Mouse (Mus musculus) liver, embryonic 14.5 days (tissue): ENCODE measurements around the gene Mab21l1. TPM values are rescaled to one million over a fixed set of nuclear protein-coding genes. Genes with fewer than 3 reads are reported as not detected.

ENCODE experiments used
- ATAC-seq: fragments of 200-750 bp; cut with Nextera tagmentation; 2 replicates; pipeline ENCODE4 v1.8.0; 2017; ENCODE audit warnings: moderate number of reproducible peaks, mild to moderate bottlenecking, moderate library complexity; ENCODE audit not compliant: insufficient read depth
- DNase-seq, 3 experiments: peaks; one replicate each; pipeline ENCODE4 v3.0.0-alpha.2; 2012 to 2013; ENCODE audit warnings: low read depth in 3 of 3, low spot score in 3 of 3
- H3K27ac ChIP-seq: fragments of 300-500 bp; sonication (generic); 2 replicates; pipeline ENCODE4 v1.5.1; 2014; ENCODE audit warnings: moderate library complexity, mild to moderate bottlenecking, control low read depth, inconsistent platforms
- H3K27me3 ChIP-seq: fragments of 300-500 bp; sonication (generic); 2 replicates; pipeline ENCODE4 v1.6.1; 2014; ENCODE audit warnings: mild to moderate bottlenecking, low read length, moderate library complexity; ENCODE audit not compliant: control insufficient read depth, insufficient read depth
- H3K36me3 ChIP-seq: fragments of 300-500 bp; sonication (generic); replicated peaks from 2 replicates; pipeline ENCODE4 v1.6.1; 2014; ENCODE audit warnings: low read depth; ENCODE audit not compliant: control insufficient read depth, insufficient read depth
- H3K4me1 ChIP-seq, 2 experiments: fragments of 200-500 bp in 1 of 2; fragments of 300-500 bp in 1 of 2; sonication (generic) in 1 of 2; replicated peaks; 2 replicates each; pipeline ENCODE4 v1.6.1; 2012 to 2014; ENCODE audit warnings: antibody characterized with exemption in 1 of 2, inconsistent platforms in 1 of 2, low read length in 1 of 2; ENCODE audit not compliant: control insufficient read depth in 2 of 2, insufficient read depth in 2 of 2
- H3K4me2 ChIP-seq: fragments of 300-500 bp; sonication (generic); 2 replicates; pipeline ENCODE4 v1.6.1; 2014; ENCODE audit warnings: low read depth, mild to moderate bottlenecking, control low read depth, moderate library complexity
- H3K4me3 ChIP-seq, 2 experiments: fragments of 200-500 bp in 1 of 2; fragments of 300-500 bp in 1 of 2; sonication (generic) in 1 of 2; 2 replicates each; pipeline ENCODE4 v1.5.1; 2012 to 2014; ENCODE audit warnings: low read depth in 2 of 2, low read length in 2 of 2, mild to moderate bottlenecking in 2 of 2, control low read depth in 1 of 2, inconsistent platforms in 1 of 2, moderate library complexity in 1 of 2; ENCODE audit not compliant: insufficient read depth in 1 of 2
- H3K9ac ChIP-seq: fragments of 300-500 bp; sonication (generic); replicated peaks from 2 replicates; pipeline ENCODE4 v1.6.1; 2014; ENCODE audit warnings: mild to moderate bottlenecking, control low read depth, moderate library complexity
- H3K9me3 ChIP-seq: fragments of 300-500 bp; sonication (generic); 2 replicates; pipeline ENCODE4 v1.6.1; 2016; ENCODE audit warnings: low read length, mixed read lengths; ENCODE audit not compliant: control insufficient read depth
- CTCF ChIP-seq: IDR thresholded peaks from 2 replicates; pipeline ENCODE4 v1.5.1; 2016; ENCODE audit warnings: antibody characterized with exemption, low read depth, control low read depth
- EP300 ChIP-seq: IDR thresholded peaks from 2 replicates; pipeline ENCODE4 v1.6.1; 2016; ENCODE audit warnings: antibody characterized with exemption, low read depth
- WGBS: fragments of 180-500 bp; shearing (Covaris S2); extraction: QIAGEN DNeasy Blood & Tissue Kit; methylation state at CpG from one replicate; pipeline ENCODE4 v1.1.7; 2014; ENCODE audit not compliant: insufficient replicate concordance; 5-methylcytosine and 5-hydroxymethylcytosine counted together
- polyA plus RNA-seq, 2 experiments: library from polyadenylated mRNA; depleted of rRNA in 1 of 2; stranded (reverse) in 1 of 2; unstranded in 1 of 2; fragments of >200 nt; fragmentation: Nextera tagmentation in 1 of 2; extraction: Ambion mirVana in 1 of 2; gene quantifications; 2 replicates each; pipeline versions ENCODE4 v1.2.1 to v1.2.3; 2012 to 2014

Gene Mab21l1
- polyA plus RNA-seq, 2 experiments = 0.02 TPM; not detected in 1

DNA sequence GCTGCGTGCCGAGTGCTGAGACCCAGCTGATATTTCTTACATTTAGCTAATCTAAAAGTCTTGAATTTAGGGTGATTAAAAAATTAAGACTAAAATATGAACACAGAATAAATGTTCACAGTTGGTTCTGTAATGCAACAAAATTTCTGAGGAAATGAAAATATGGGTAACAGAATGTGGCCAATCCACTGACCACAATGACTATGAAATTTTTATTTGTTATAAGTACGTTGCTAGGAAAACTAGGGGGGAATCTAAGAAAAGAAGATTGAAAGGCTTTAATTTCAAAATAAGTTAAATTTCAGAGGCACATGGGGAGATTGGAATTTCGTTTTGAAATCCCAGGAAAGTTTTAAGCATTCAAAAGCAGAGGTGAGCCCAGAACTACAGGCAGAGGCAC, 8.3 kb downstream of the Mab21l1 start:
- no peaks in the 10 kb centered on the region for H3K36me3 ChIP-seq
- H3K4me3 ChIP-seq = no peak overlapping the region
- TF ChIP-seq CTCF = no peak
- no peak overlapping the region for H3K4me2 ChIP-seq
- no peaks in the 10 kb centered on the region for H3K9me3 ChIP-seq
- peaks cover 29% of the 10 kb centered on the region for H3K27me3 ChIP-seq
- no peak overlapping the region for H3K27ac ChIP-seq
- DNase-seq (no peak), ATAC-seq (no peak)
- no peak overlapping the region for H3K9ac ChIP-seq
- 40% methylated on average over 4 of the region's 4 CpGs for WGBS
- H3K4me1 ChIP-seq = no peaks in the 10 kb centered on the region

DNA sequence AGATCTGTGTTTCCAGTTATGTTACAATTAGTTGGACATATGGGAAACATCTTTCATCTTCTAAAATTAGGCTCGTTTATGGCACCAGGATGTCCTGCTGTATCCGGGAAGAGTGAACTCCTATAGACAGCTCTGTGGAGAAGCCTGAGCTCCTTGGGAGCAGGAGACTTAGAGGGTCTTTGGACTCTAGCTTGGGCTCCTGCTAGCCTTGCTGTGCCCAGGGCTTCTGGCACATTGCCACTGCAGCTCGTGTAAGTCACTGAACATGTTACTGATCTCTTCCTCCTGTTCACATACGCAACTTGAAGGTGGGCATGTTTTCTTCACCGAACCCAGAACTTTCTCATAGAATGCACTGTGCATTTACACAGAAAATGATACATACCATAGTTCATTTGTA, 9.9 kb downstream of the Mab21l1 start:
- no peak overlapping the region for H3K9ac ChIP-seq
- H3K27me3 ChIP-seq = peaks cover 13% of the 10 kb centered on the region
- ATAC-seq (no peak), DNase-seq (no peak)
- H3K27ac ChIP-seq = no peak overlapping the region
- 57% methylated on average over 5 of the region's 5 CpGs for WGBS
- H3K4me2 ChIP-seq = no peak overlapping the region
- no peak overlapping the region for H3K4me3 ChIP-seq
- TF ChIP-seq CTCF (no peak), EP300 (no peak)
- H3K4me1 ChIP-seq = no peaks in the 10 kb centered on the region
- no peaks in the 10 kb centered on the region for H3K9me3 ChIP-seq
- H3K36me3 ChIP-seq = no peaks in the 10 kb centered on the region

DNA sequence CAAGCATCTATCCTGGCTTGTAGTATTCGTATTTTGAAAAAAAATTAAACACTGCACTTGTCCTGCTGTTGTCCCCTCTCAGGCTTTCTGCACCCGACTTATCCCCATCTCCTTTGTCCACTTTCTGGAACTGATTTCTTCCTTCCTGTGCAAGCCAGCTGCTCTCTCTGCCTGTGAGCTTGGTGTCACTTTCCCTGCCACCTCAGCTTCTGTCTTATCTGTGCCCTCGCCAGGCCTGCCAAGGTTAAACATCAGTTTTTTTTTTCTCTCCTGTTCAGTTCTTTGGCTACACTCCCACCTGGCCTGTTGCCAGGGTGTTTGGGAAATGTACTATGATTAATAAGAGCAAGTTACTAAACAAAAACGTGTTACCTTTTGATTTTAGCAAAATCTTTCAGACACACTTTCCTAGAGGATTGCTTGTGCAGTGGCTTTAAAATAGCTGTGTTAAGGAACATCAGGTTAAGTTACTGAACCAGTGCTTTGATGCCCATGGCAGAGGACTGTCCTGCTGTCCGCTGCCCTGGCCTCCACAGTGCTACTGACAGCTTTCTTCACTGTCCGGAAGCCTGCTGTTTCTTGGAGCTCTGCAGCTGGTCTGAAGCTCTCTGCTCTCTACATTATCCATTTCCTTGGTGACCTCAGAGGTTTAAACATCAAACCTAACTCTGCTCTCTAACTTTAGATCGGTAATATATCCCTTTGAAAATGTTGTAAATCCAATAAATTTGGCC, 11.7 kb downstream of the Mab21l1 start:
- no peaks in the 10 kb centered on the region for H3K9me3 ChIP-seq
- no peak for DNase-seq
- H3K27ac ChIP-seq = no peak overlapping the region
- 40% methylated on average over 7 of the region's 7 CpGs for WGBS
- TF ChIP-seq CTCF (no peak), EP300 (no peak)
- H3K27me3 ChIP-seq = no peaks in the 10 kb centered on the region; the same call in 1 of the 2 replicates
- H3K4me1 ChIP-seq = no peaks in the 10 kb centered on the region
- H3K4me3 ChIP-seq = no peak overlapping the region
- no peak for ATAC-seq
- H3K9ac ChIP-seq = no peak overlapping the region
- H3K36me3 ChIP-seq = no peaks in the 10 kb centered on the region
- no peak overlapping the region for H3K4me2 ChIP-seq

DNA sequence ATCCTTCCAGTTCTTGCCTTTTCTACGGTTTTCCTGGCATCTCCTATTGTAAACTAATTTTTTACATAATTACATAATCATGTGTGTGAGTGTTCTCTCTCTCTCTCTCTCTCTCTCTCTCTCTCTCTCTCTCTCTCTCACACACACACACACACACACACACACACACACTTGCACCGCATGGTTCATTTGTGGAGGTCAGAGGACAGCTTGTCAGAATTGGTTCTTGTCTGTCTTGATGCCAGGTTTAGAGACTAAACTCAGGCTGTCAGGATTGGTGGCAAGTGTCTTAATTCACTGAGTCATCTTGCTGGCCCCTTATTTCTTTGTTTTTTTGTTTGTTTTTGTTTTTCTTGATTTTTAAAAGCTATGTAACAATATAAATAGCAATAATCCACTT, 12.5 kb downstream of the Mab21l1 start:
- Histone ChIP-seq H3K4me1 (no peaks in the 10 kb centered on the region), H3K4me2 (no peak overlapping the region), H3K27me3 (no peaks in the 10 kb centered on the region; the same call in 1 of the 2 replicates), H3K4me3 (no peak overlapping the region), H3K9ac (no peak overlapping the region), H3K27ac (no peak overlapping the region), H3K9me3 (no peaks in the 10 kb centered on the region), H3K36me3 (no peaks in the 10 kb centered on the region)
- DNase-seq (no peak), ATAC-seq (no peak)
- 64% methylated on average over 2 of the region's 2 CpGs for WGBS
- no peak for TF ChIP-seq EP300
- no peak for TF ChIP-seq CTCF

DNA sequence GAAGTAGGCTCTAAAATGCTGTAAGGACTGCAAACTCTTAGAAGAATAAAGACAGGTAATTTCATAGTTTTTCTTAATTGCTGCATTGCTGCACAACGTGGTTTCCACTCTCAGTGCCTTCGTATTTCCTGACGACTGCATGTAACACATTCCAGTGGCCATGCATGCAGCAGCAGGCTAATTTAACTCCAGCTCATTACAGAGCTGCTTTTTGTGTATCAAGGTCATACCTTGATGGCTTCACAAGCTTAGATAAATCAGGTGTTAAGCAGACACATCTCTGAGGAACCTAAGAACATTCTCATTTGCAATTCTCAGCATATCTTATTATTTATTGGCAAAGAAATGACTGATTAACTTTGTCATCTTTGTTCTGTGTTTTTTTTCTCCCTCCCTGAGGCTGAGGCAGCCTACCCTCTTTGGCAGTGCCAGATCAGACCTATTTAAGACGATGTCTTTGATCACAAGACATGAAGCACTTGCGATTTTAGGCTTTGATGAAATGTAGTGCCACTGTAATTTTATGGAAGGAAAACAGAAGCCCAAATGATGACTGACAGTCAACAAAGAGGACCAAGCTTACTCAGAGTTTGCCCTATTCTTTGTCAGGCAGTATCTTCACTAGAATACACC, 32.8 kb downstream of the Mab21l1 start:
- WGBS = 47% methylated on average over 5 of the region's 5 CpGs
- TF ChIP-seq CTCF (no peak), EP300 (no peak)
- no peak for DNase-seq
- no peaks in the 10 kb centered on the region for H3K9me3 ChIP-seq
- H3K27ac ChIP-seq = no peak overlapping the region
- no peak for ATAC-seq
- no peaks in the 10 kb centered on the region for H3K27me3 ChIP-seq
- no peak overlapping the region for H3K4me3 ChIP-seq
- H3K9ac ChIP-seq = no peak overlapping the region
- H3K4me1 ChIP-seq = peaks cover 0 to 2% of the 10 kb centered on the region in 2 experiments; a peak in 1 of 4 replicates
- no peak overlapping the region for H3K4me2 ChIP-seq
- H3K36me3 ChIP-seq = no peaks in the 10 kb centered on the region
